Mouse (Mus musculus): ENCODE measurements around the gene P4hb. TPM values are rescaled to one million over a fixed set of nuclear protein-coding genes. Genes with fewer than 3 reads are reported as not detected.
"Not testable (repeated sequence)": the region's sequence is repeated elsewhere in the genome, so short reads cannot be mapped to it uniquely, and the experiment has no call there.

Gene P4hb
- total RNA-seq, 1 experiment from 2014 or later, result 407 TPM

GRCm38 (mm10) chr11:120598283-120598989 is 25.4 kb upstream of the P4hb start, which contains the start of the genes Alyref and Anapc11:
TSS of gene Alyref (minus strand) at chr11:120598365.
TSS of gene Anapc11 (plus strand) at chr11:120598421.
- peak; percentile 96 for DNase-seq

- peak; percentile 31 for DNase-seq
Measured at GRCm38 (mm10) chr11:120597240-120598235, 24.5 kb upstream of the P4hb start.

- DNase-seq, result no peak
Measured at GRCm38 (mm10) chr11:120588531-120588930, 15.5 kb upstream of the P4hb start.

- no peak for DNase-seq
Measured at GRCm38 (mm10) chr11:120583937-120584336, 10.9 kb upstream of the P4hb start.

- DNase-seq, result not testable (repeated sequence)
Measured at GRCm38 (mm10) chr11:120582982-120583293, 9.9 kb upstream of the P4hb start.

- DNase-seq, result no peak
Measured at GRCm38 (mm10) chr11:120582268-120582981, 9.4 kb upstream of the P4hb start.

- peak; percentile 92 for DNase-seq
Measured at GRCm38 (mm10) chr11:120581490-120582267, 8.6 kb upstream of the P4hb start, which contains the start of gene Arhgdia. TSS of gene Arhgdia (minus strand) at chr11:120581624.

- peak; percentile 48 for DNase-seq
Measured at GRCm38 (mm10) chr11:120580871-120581331, 7.8 kb upstream of the P4hb start.

- DNase-seq, result no peak
Measured at GRCm38 (mm10) chr11:120580190-120580589, 7.1 kb upstream of the P4hb start.

GRCm38 (mm10) chr11:120579316-120580107 is 6.5 kb upstream of the P4hb start:
- peak; percentile 64 for DNase-seq

GRCm38 (mm10) chr11:120578694-120579243 is 5.7 kb upstream of the P4hb start:
- DNase-seq, result no peak

- DNase-seq, result no peak
Measured at GRCm38 (mm10) chr11:120578024-120578693, 5.1 kb upstream of the P4hb start.

- no peak for DNase-seq
Measured at GRCm38 (mm10) chr11:120577211-120578023, 4.4 kb upstream of the P4hb start.

- no peak for DNase-seq
Measured at GRCm38 (mm10) chr11:120576365-120576981, 3.4 kb upstream of the P4hb start.

GRCm38 (mm10) chr11:120575940-120576339 is 2.9 kb upstream of the P4hb start:
- DNase-seq, result no peak

- no peak for DNase-seq
Measured at GRCm38 (mm10) chr11:120575046-120575445, 2.0 kb upstream of the P4hb start.

GRCm38 (mm10) chr11:120574278-120574600 is 1.2 kb upstream of the P4hb start:
- DNase-seq, result no peak

- no peak for DNase-seq
Measured at GRCm38 (mm10) chr11:120573585-120574277, 678 bp upstream of the P4hb start.

Data from adrenal gland, postnatal 25 days (tissue).